Mouse (Mus musculus): ENCODE measurements around the gene Hmgcll1. TPM values are rescaled to one million over a fixed set of nuclear protein-coding genes. Genes with fewer than 3 reads are reported as not detected.
"Not testable (repeated sequence)": the region's sequence is repeated elsewhere in the genome, so short reads cannot be mapped to it uniquely, and the experiment has no call there.

The Hmgcll1 gene
- total RNA-seq, 2 experiments from 2014 or later = 0.41 to 0.60 TPM

- no peak for DNase-seq
Observed at GRCm38 (mm10) chr9:76060935-76061334, 46.3 kb downstream of the Hmgcll1 start.

- no peak for DNase-seq
Observed at GRCm38 (mm10) chr9:76061492-76061891, 46.8 kb downstream of the Hmgcll1 start.

DNA sequence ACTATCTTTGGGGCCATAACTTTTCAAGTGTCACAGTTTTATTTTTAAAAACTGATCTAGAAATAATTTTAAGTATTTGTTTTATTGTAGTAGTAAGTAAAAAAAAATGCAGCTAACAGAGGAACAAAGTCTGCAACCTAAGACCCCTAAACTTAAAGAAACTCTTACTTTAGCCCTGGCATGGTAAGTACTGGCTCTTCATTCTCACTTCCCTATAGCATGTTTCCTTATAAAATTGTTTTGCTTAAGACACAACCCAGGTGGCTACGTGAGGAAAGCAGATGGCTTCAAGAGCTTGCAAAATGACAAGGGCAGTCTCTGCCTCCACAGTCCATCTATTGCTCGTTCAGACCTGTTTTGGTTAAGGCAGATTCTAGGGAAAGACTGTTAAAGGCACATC is 49.5 kb downstream of the Hmgcll1 start:
- DNase-seq = no peak

DNA sequence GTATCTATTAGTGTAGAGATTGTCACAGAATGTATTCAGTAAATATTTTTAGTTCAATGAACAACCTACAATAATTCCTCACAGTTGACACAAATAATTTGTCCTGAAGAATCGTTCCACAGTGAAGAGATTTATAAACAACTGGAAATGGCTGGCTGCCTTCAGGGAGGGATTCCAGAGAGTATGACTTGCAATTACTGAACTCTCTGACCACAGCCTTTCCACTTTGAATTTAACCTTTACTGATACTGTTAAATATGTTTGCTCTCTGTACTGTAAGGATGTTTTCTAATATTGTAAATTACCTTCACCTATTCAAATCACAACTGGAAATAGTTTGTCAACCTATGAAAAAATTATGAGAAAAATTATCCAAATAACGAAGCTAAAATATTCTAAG is 76.9 kb downstream of the Hmgcll1 start:
- no peak for DNase-seq

GRCm38 (mm10) chr9:76097221-76097620 is 82.6 kb downstream of the Hmgcll1 start:
- DNase-seq = no peak

DNA sequence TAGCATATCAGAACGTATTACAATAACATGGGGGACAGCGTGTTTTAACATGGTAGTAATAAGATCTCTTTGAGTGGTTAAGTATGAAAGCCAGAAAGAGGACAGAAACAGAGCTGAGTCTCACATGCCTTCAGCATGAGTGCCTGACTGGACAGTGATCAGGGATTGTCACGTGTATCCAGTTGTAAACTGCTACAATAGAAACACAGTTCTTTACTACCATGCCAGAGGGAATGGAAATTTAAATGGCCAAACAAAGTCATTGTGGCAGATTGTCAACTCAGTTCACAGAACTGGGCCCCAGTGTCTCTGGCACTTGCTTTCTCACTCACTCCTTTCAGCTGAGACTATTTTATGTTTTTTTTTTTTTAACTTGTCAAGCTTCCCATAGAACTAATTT is 85.3 kb downstream of the Hmgcll1 start:
- no peak for DNase-seq

DNA sequence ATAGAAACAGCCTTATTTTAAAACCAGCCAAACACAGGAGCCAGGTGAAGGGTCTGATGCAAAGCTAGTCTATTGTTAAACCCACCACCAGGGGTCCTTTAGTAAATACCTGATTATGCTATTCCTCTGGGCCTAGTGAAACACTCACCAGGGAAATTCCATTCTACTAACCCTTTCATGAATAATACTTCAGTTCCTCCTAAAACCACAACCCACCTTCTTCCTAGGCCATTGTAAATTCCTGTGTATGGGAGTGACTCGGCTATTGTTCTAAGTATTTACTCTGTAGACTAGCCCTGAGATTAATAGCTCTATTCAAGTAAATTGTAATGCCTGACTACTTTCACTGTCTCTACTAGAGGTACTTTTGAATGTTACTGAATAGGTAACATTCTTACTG is 89.8 kb downstream of the Hmgcll1 start:
- not testable (repeated sequence) for DNase-seq

GRCm38 (mm10) chr9:76104846-76105245 is 90.2 kb downstream of the Hmgcll1 start:
- no peak for DNase-seq

DNA sequence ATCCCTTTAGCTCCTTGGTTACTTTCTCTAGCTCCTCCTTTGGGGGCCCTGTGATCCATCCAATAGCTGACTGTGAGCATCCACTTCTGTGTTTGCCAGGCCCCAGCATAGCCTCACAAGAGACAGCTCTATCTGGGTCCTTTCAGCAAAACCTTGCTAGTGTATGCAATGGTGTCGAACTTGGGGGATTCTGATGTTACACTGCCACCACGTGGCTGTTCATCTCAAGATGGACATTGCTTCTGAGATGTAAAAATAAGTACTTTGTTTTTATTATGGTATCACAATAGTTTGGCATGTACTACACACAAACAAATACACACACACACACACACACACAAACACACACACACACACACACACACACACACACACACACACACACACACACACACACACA is 108.2 kb downstream of the Hmgcll1 start:
- DNase-seq = peak; percentile 74

DNA sequence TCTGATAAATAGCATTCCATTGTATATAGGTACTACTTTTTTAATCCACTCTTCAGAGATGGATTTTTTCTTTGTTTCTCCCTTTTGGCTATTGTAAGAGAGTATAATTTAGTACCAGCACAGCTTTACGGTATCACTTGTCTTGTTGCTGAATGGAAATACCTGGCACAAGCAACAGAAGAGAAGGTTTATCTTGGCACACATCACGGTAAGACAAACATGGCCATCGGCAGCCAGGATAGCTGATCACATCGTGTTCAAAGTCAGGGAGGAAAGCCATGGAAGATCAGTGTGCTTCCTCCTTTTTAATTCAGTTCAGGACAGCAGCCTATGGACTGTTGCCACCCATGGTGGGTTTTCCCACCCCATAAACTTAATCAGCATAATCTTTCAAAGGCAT is 109.6 kb downstream of the Hmgcll1 start:
- DNase-seq = no peak

GRCm38 (mm10) chr9:76129353-76129752 is 114.7 kb downstream of the Hmgcll1 start:
- DNase-seq = no peak

DNA sequence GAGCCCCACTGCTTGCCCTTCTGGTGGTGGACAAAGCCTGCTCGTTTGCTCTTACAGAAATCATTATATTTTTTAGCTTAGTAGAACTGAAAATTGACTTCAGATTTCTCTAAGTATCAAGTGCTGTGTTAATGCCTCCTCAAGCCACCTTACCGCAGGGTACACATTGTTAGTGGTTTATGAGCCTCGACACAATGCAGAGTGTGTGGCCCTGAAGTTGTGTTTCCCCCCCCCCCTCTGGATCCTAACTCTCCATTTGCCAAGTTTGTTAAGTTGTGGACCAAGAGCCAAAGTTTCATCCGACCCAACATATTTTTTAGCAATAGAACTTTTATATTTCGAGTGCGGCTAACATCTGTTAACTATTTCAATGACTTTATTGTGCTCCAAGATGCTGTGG is 119.4 kb downstream of the Hmgcll1 start:
- DNase-seq = no peak

- DNase-seq = peak; percentile 48
Observed at GRCm38 (mm10) chr9:76138378-76139109, 123.9 kb downstream of the Hmgcll1 start.

GRCm38 (mm10) chr9:76145593-76145992 is 130.9 kb downstream of the Hmgcll1 start:
- no peak for DNase-seq

DNA sequence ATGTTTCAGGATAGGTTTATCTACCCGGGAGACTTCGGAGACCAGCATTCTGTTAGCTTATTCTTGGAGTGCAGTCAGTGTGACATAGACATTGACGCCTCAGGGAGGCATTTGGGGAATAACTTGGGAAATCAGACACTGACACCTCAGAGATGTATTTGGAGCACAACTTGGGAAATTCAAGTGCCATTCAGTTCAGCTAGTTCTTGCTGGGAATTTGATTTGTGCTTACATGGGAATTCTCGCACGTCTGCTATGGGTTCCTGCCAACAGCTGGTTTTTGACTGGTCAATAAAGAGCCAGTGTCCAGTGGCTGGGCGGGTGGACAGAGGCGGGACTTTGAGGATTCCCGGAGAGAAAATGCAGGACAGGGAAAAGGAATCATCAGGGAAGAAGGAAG is 147.8 kb downstream of the Hmgcll1 start:
- DNase-seq = no peak

GRCm38 (mm10) chr9:76168355-76168754 is 153.7 kb downstream of the Hmgcll1 start:
- peak; percentile 12 for DNase-seq

DNA sequence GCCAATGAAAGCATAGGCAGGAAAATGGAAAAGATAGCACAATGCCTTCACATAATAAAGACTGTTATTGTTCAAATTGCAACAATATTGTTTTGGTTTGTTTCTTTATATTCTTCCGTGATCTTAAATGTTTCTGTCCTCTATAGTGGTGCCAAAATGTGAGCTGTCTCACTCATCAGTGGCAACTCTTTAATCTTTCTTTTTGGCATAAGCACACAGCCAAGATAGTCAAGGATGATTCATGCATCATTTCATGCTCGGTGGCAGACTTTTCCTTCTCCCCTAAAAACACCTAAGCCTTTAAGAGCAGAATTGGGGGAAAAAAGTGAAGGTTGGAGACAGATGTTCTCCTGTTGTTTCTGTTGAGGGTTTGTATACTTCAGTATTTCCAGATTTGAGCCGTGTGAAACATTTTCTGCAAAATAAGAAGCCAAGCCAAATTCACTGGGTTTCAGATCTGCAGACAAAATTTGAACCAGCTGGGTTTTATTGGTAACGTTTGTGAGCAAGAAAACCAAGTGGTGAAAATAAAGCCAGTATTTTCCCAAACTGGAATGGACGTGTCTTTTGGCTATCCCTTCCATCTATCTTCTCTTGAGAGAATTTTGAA is 158.1 kb downstream of the Hmgcll1 start:
- DNase-seq = no peak

DNA sequence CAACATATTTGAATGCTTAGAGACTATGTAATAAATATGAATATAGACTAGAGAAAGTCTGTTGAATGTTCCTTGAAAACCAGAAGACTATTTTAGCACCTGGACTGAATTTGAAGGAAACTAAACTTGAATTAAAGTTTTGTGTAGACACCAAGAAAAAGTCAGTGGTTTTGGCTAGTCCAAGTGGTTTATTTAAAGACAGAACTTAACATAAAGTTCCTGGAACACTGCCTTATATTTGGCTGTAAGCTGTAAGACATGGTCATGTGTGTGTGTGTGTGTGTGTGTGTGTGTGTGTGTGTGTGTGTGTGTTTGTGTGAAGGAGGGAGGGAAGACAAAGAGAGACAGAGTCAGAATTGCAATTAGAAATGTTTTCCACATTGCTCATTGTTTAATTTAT is 164.6 kb downstream of the Hmgcll1 start:
- DNase-seq = no peak

Other genes starting within 250 kb of the Hmgcll1 start
- 1 to 10 TPM; 3.2 TPM for gene Bmp5, start 239.5 kb upstream of the Hmgcll1 start, total RNA-seq (2021)
- not detected for gene Gfral, start 198.8 kb downstream of the Hmgcll1 start, total RNA-seq (2021)

All from heart, postnatal 4 days (tissue).